Mouse (Mus musculus): ENCODE measurements around the gene Agbl4. TPM values are rescaled to one million over a fixed set of nuclear protein-coding genes. Genes with fewer than 3 reads are reported as not detected.

Gene Agbl4
- total and polyA plus RNA-seq, 3 experiments: not detected

- Histone ChIP-seq H3K79me2 (ENCODE audit: control insufficient read depth, insufficient read depth, low read length, poor library complexity) (no peaks in the 10 kb centered on the region), H3K27me3 (ENCODE audit: control insufficient read depth in 1 of 2, insufficient read depth in 2 of 2, low read length in 2 of 2) (no peaks in the 10 kb centered on the region), H3K4me1 (ENCODE audit: control insufficient read depth in 1 of 2, insufficient read depth in 2 of 2, low read length in 2 of 2) (no peaks in the 10 kb centered on the region), H3K4me3 (ENCODE audit: control insufficient read depth in 1 of 2, insufficient read depth in 1 of 2, low read depth in 2 of 2, low read length in 2 of 2) (no peak overlapping the region), H3K9me3 (replicated peaks; ENCODE audit: insufficient read depth, low read length) (no peaks in the 10 kb centered on the region), H3K27ac (ENCODE audit: control insufficient read depth, low read depth, low read length) (no peak overlapping the region), H3K36me3 (ENCODE audit: control insufficient read depth in 1 of 2, insufficient read depth in 2 of 2, low read length in 2 of 2) (no peaks in the 10 kb centered on the region), H3K9ac (ENCODE audit: control insufficient read depth, low read depth, low read length, poor library complexity, severe bottlenecking) (no peak overlapping the region)
- no peak for DNase-seq (ENCODE audit: low read depth, low spot score)
- TF ChIP-seq TCF12 (IDR thresholded peaks at IDR 0.05; ENCODE audit: low read depth, low read length) (no peak), KAT2A (conservative IDR thresholded peaks at IDR 0.05; ENCODE audit: low read depth, low read length) (no peak), ELF1 (IDR thresholded peaks at IDR 0.05; ENCODE audit: low read depth, low read length) (no peak), RAD21 (IDR thresholded peaks at IDR 0.05; ENCODE audit: low read depth, low read length) (no peak), MAX (IDR thresholded peaks at IDR 0.05; ENCODE audit: low read length) (no peak), BHLHE40 (IDR thresholded peaks at IDR 0.05; ENCODE audit: borderline replicate concordance, low read depth, low read length) (no peak), TBP (IDR thresholded peaks at IDR 0.05; ENCODE audit: low read depth, low read length) (no peak), USF2 (IDR thresholded peaks at IDR 0.05; ENCODE audit: borderline replicate concordance in 1 of 2, insufficient read depth in 1 of 2, low read depth in 1 of 2, low read length in 2 of 2) (no peak), RCOR1 (IDR thresholded peaks at IDR 0.05; ENCODE audit: low read depth, low read length) (no peak), ZMIZ1 (IDR thresholded peaks at IDR 0.05; ENCODE audit: low read depth, low read length) (no peak), SMC3 (IDR thresholded peaks at IDR 0.05; ENCODE audit: low read depth, low read length) (no peak), POLR2AphosphoS5 (IDR thresholded peaks at IDR 0.05; ENCODE audit: borderline replicate concordance, low read depth, low read length) (no peak), MXI1 (IDR thresholded peaks at IDR 0.05; ENCODE audit: low read depth, low read length) (no peak), MAZ (IDR thresholded peaks at IDR 0.05; ENCODE audit: low read depth, low read length) (no peak), EP300 (IDR thresholded peaks at IDR 0.05; ENCODE audit: low read depth in 1 of 2, low read length in 2 of 2) (no peak), MYB (IDR thresholded peaks at IDR 0.05; ENCODE audit: low read depth, low read length) (no peak), GATA1 (IDR thresholded peaks at IDR 0.05; ENCODE audit: low read depth, low read length) (no peak), MYC (IDR thresholded peaks at IDR 0.05; ENCODE audit: low read depth, low read length) (no peak), MEF2A (IDR thresholded peaks at IDR 0.05; ENCODE audit: extremely low read depth, insufficient replicate concordance, low read depth, low read length, poor library complexity, severe bottlenecking) (no peak)
These were observed 1227.5 kb downstream of the Agbl4 start for GRCm38 (mm10) chr4:111624914-111625313.

DNA sequence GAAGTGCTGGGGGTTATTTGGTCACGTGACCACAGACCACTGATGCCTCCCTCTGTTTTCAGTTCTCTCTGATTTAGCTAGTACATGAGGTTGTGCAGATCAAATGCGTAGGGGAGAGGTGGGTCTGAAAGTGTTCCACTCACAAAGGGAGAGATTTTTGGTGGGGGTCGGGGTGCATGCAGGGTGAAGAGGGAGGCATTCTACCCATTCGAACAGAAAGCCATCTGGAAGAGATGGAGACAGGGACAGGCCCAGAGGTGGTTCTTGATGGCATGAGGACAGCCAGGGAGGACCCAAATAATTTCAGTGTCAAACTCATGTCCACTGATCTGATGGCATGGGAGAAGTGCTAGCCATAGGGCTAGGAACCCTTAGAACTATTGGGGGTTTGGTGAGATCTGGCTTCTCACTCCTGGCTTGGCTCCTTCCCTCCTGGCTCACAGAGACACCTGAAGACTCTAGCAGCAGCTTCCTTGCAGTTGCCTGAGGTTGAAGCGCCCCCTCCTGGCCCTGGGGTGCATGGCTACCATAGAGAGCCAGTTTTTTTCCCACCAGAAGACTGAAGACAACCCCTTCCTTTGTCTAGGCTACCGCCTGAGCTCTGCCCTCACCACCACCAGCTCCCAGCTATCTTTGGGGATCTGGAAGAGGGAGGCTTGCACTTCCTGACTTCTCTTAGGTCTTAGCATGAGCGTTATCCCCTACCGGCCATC is 1228.8 kb downstream of the Agbl4 start:
- Histone ChIP-seq H3K4me1 (ENCODE audit: control insufficient read depth in 1 of 2, insufficient read depth in 2 of 2, low read length in 2 of 2) (no peaks in the 10 kb centered on the region), H3K27ac (ENCODE audit: control insufficient read depth, low read depth, low read length) (no peak overlapping the region)

More for the DNA sequence above, 1228.8 kb downstream of the Agbl4 start:
- H3K36me3 ChIP-seq (ENCODE audit: control insufficient read depth in 1 of 2, insufficient read depth in 2 of 2, low read length in 2 of 2): no peaks in the 10 kb centered on the region
- no peak overlapping the region for H3K9ac ChIP-seq (ENCODE audit: control insufficient read depth, low read depth, low read length, poor library complexity, severe bottlenecking)
- TF ChIP-seq SMC3 (IDR thresholded peaks at IDR 0.05; ENCODE audit: low read depth, low read length): peak; percentile 19; the same call in 1 of the 2 replicates
- TF ChIP-seq RAD21 (IDR thresholded peaks at IDR 0.05; ENCODE audit: low read depth, low read length): peak; percentile 27
- TF ChIP-seq CTCF (IDR thresholded peaks at IDR 0.05 in 2 of 3, conservative IDR thresholded peaks at IDR 0.05 in 1 of 3; ENCODE audit: control insufficient read depth in 1 of 3, insufficient read depth in 1 of 3, low read depth in 2 of 3, low read length in 3 of 3, poor library complexity in 1 of 3, severe bottlenecking in 1 of 3): peak; percentile 19 to 53 (median 30); a peak in 4 of 6 replicates
- no peak for TF ChIP-seq ZKSCAN1 (IDR thresholded peaks at IDR 0.05; ENCODE audit: low read depth, low read length)
- H3K4me3 ChIP-seq (ENCODE audit: control insufficient read depth in 1 of 2, insufficient read depth in 1 of 2, low read depth in 2 of 2, low read length in 2 of 2): no peak overlapping the region
- no peaks in the 10 kb centered on the region for H3K9me3 ChIP-seq (replicated peaks; ENCODE audit: insufficient read depth, low read length)
- H3K27me3 ChIP-seq (ENCODE audit: control insufficient read depth in 1 of 2, insufficient read depth in 2 of 2, low read length in 2 of 2): no peaks in the 10 kb centered on the region
- H3K79me2 ChIP-seq (ENCODE audit: control insufficient read depth, insufficient read depth, low read length, poor library complexity): no peaks in the 10 kb centered on the region
- peak; percentile 1 for DNase-seq (ENCODE audit: low read depth, low spot score)
